Mouse (Mus musculus): Measurements from ENCODE around the gene Pcsk5. TPM values are rescaled to one million over a fixed set of nuclear protein-coding genes. Genes with fewer than 3 reads are reported as not detected.

The Pcsk5 gene
- polyA plus RNA-seq (2012; fragmentation: generic; extraction: Trizol), result not detected

GRCm38 (mm10) chr19:17837471-17837859, at the start of gene Pcsk5:
Gene Pcsk5, minus strand, starts transcription at chr19:17837632.

DNA sequence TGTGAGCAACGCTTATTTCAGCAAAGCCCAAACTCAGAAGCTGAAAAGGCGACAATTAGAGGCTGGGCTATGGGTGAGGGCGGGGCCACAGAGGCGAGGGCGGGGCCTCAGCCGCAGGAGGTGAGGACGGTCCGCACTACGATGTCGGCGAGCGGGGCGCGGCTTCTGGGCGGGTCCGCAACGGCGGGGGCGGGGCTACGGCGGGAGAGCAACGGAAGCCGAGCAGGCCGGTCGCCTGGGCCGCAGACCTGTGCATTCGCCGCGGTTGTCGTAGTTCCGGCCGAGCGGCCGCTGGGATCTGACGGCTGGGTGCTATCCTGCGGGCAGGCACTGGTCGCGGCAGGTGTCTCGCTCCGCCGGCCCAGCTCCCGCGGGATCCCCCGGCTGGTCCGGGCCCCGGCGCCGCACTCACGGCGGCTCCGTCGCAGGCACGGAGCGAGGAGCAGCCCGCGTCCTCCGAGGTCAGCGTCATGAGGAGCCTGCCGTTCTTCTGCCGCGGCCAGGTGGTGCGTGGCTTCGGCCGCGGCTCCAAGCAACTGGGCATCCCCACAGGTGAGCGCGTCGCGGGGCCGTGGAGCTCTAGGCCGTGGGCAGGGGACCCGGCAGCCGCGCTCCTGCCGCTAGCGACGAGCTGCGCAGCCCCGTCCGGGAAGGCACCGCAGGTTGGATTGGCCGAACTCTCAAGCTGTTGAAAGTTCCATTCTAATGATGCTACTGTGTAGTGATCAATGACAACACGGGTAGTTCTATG, 443.4 kb downstream of the Pcsk5 start, which contains the start of gene Rfk:
Rfk (plus strand) TSS at position 203 of the 751 bp plus-strand sequence.

